Mouse (Mus musculus) hindbrain, embryonic 12.5 days (tissue): ENCODE results near the gene Rln1. TPM values are rescaled to one million over a fixed set of nuclear protein-coding genes. Genes with fewer than 3 reads are reported as not detected.

Experiments
- ATAC-seq: fragments of 200-750 bp; cut with Nextera tagmentation; 2 replicates; pipeline ENCODE4 v1.8.0; 2017; ENCODE audit warnings: moderate TSS enrichment; ENCODE audit not compliant: low FRiP score
- H3K27ac ChIP-seq: fragments of 300-500 bp; sonication (generic); 2 replicates; pipeline ENCODE4 v1.5.1; 2016; ENCODE audit warnings: mild to moderate bottlenecking
- H3K27me3 ChIP-seq: fragments of 300-500 bp; sonication (generic); 2 replicates; pipeline ENCODE4 v1.6.1; 2016; ENCODE audit warnings: mild to moderate bottlenecking
- H3K36me3 ChIP-seq: fragments of 300-500 bp; sonication (generic); 2 replicates; pipeline ENCODE4 v1.6.1; 2016; ENCODE audit warnings: mild to moderate bottlenecking
- H3K4me1 ChIP-seq: fragments of 300-500 bp; sonication (generic); 2 replicates; pipeline ENCODE4 v1.6.1; 2016
- H3K4me2 ChIP-seq: fragments of 300-500 bp; sonication (generic); replicated peaks from 2 replicates; pipeline ENCODE4 v1.6.1; 2016; ENCODE audit warnings: mild to moderate bottlenecking
- H3K4me3 ChIP-seq: fragments of 300-500 bp; sonication (generic); 2 replicates; pipeline ENCODE4 v1.5.1; 2016; ENCODE audit warnings: mild to moderate bottlenecking
- H3K9ac ChIP-seq: fragments of 300-500 bp; sonication (generic); 2 replicates; pipeline ENCODE4 v1.6.1; 2016; ENCODE audit warnings: mild to moderate bottlenecking, moderate library complexity
- H3K9me3 ChIP-seq: fragments of 300-500 bp; sonication (generic); replicated peaks from 2 replicates; pipeline ENCODE4 v1.6.1; 2016; ENCODE audit warnings: mild to moderate bottlenecking
- WGBS: fragments of 180-500 bp; shearing (Covaris S2); methylation state at CpG from one replicate; pipeline ENCODE4 v1.1.7; 2016; 5-methylcytosine and 5-hydroxymethylcytosine counted together
- polyA plus RNA-seq: library from polyadenylated mRNA; unstranded; fragments of >200 nt; fragmentation: Nextera tagmentation; extraction: Ambion mirVana; gene quantifications from 2 replicates; pipeline ENCODE4 v1.2.1, GENCODE M21; 2016

The Rln1 gene
- polyA plus RNA-seq, 1 experiment from 2014 or later: 1.3 TPM

- Histone ChIP-seq H3K9me3 (no peaks in the 10 kb centered on the region), H3K4me2 (no peak overlapping the region), H3K27me3 (peaks cover 5% of the 10 kb centered on the region; the same call in 1 of the 2 replicates), H3K9ac (no peak overlapping the region), H3K4me1 (peaks cover 6% of the 10 kb centered on the region), H3K4me3 (no peak overlapping the region), H3K36me3 (no peaks in the 10 kb centered on the region), H3K27ac (no peak overlapping the region)
- no peak for ATAC-seq
- WGBS: 75% methylated on average over 8 of the region's 8 CpGs
These were observed 10.9 kb downstream of the Rln1 start for GRCm38 (mm10) chr19:29323416-29324049.

DNA sequence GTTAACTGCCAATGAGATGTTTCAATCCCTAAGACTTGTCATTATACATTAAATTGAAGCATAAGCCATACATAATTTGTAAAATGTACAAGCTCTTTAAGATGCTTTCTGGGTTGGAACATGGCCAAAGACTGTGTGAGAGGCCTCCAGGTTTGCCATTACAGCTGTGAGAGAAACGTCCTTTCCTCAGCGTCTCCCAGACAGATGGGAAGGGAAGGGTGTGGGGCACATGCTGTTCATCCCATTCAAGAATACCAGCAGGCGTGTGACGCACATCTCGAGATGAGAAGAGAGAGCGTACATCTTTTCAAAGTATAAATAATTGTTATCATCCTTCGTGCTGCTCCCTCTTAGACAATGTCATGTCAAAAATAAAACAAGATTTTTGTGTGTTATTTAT, 21.8 kb downstream of the Rln1 start:
- H3K9ac ChIP-seq: no peak overlapping the region
- peaks cover 36% of the 10 kb centered on the region for H3K36me3 ChIP-seq
- WGBS: 52% methylated on average over 7 of the region's 7 CpGs
- no peak overlapping the region for H3K27ac ChIP-seq
- no peak for ATAC-seq
- no peaks in the 10 kb centered on the region for H3K27me3 ChIP-seq
- peaks cover 17% of the 10 kb centered on the region for H3K9me3 ChIP-seq
- H3K4me3 ChIP-seq: no peak overlapping the region
- no peak overlapping the region for H3K4me2 ChIP-seq
- no peaks in the 10 kb centered on the region for H3K4me1 ChIP-seq

DNA sequence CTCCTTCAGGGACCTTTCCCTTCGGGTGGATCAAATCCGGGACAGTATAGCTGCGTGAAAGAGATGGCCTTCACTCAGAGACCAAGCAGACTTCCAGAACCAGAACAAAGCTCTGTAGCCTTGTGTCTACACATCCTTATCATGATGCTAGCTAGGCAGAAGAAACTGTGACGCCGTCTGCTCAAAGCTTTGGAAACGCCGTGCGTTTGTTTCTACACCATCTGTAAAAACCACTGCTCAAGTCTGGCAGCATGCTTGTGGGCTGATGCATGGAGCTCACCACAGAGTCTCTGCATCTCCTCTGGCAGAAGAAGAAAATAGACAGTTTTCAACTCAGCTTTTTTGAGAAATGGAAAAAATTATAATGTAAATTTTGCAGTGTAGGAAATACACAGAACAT, 22.7 kb downstream of the Rln1 start:
- Histone ChIP-seq H3K9ac (no peak overlapping the region), H3K4me2 (no peak overlapping the region), H3K4me1 (no peaks in the 10 kb centered on the region), H3K9me3 (peaks cover 12% of the 10 kb centered on the region; the same call in 1 of the 2 replicates), H3K36me3 (peaks cover 36% of the 10 kb centered on the region), H3K4me3 (no peak overlapping the region), H3K27ac (no peak overlapping the region), H3K27me3 (no peaks in the 10 kb centered on the region)
- WGBS: 91% methylated on average over 8 of the region's 8 CpGs
- no peak for ATAC-seq

DNA sequence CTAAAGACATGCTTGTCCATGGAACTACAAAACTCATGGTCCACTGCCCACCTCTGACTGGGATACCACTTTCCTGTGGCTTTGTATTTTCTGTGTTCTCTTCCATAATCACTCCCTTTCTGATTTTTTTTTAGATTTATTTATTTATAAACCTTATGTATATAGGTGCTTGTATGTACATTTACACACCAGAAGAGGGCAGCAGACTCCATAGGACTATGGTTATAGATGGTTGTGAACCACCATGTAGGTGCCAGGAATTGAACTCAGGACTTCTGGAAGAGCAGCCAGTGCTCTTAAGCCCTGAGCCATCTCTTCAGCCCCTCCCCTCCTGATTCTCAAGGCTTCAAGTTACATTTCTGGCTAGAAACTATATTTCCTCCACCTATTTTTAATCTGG, 25.6 kb downstream of the Rln1 start:
- H3K9me3 ChIP-seq: no peaks in the 10 kb centered on the region
- H3K36me3 ChIP-seq: peaks cover 33% of the 10 kb centered on the region
- no peak overlapping the region for H3K4me2 ChIP-seq
- no peaks in the 10 kb centered on the region for H3K4me1 ChIP-seq
- no peak overlapping the region for H3K4me3 ChIP-seq
- H3K27ac ChIP-seq: no peak overlapping the region
- no peak overlapping the region for H3K9ac ChIP-seq
- ATAC-seq: no peak
- H3K27me3 ChIP-seq: no peaks in the 10 kb centered on the region

DNA sequence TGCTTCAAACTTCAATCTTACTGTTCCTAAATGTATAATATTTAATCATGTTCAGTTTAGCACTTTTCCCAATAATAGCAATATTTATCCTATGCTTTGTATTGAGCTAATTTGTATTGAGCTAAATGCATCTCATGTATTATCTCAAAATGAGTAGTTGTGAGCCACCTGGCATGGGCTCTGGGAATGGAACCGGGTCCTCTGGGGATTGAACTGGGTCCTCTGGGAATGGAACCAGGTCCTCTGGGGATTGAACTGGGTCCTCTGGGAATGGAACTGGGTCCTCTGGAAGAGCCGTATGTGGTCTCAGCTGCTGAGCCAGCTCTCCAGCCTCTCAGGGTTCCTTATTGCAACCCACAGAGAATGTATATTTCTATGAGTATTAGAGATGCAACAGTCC, 32.4 kb downstream of the Rln1 start:
- Histone ChIP-seq H3K9ac (no peak overlapping the region), H3K4me3 (no peak overlapping the region), H3K36me3 (peaks cover 44% of the 10 kb centered on the region), H3K9me3 (no peaks in the 10 kb centered on the region), H3K4me1 (no peaks in the 10 kb centered on the region), H3K4me2 (no peak overlapping the region), H3K27me3 (no peaks in the 10 kb centered on the region), H3K27ac (no peak overlapping the region)
- ATAC-seq: no peak
- whole genome bisulfite sequencing: 90% methylated on average over 2 of the region's 2 CpGs

GRCm38 (mm10) chr19:29300919-29301318, 33.6 kb downstream of the Rln1 start:
- peaks cover 44% of the 10 kb centered on the region for H3K36me3 ChIP-seq
- WGBS: 91% methylated on average over 13 of the region's 13 CpGs
- no peak overlapping the region for H3K27ac ChIP-seq
- H3K27me3 ChIP-seq: no peaks in the 10 kb centered on the region
- no peaks in the 10 kb centered on the region for H3K4me1 ChIP-seq
- no peak overlapping the region for H3K4me2 ChIP-seq
- H3K9me3 ChIP-seq: no peaks in the 10 kb centered on the region
- no peak overlapping the region for H3K9ac ChIP-seq
- ATAC-seq: no peak
- no peak overlapping the region for H3K4me3 ChIP-seq

- Histone ChIP-seq H3K27ac (no peak overlapping the region), H3K4me1 (no peaks in the 10 kb centered on the region), H3K4me3 (no peak overlapping the region), H3K4me2 (no peak overlapping the region), H3K36me3 (peaks cover 38% of the 10 kb centered on the region), H3K27me3 (no peaks in the 10 kb centered on the region), H3K9ac (no peak overlapping the region), H3K9me3 (no peaks in the 10 kb centered on the region)
- no peak for ATAC-seq
- WGBS: 98% methylated on average over 1 of the region's 1 CpGs
These were observed 37.1 kb downstream of the Rln1 start for GRCm38 (mm10) chr19:29297366-29297765.

- no peaks in the 10 kb centered on the region for H3K4me1 ChIP-seq
- no peak overlapping the region for H3K9ac ChIP-seq
- H3K4me2 ChIP-seq: no peak overlapping the region
- peaks cover 48% of the 10 kb centered on the region for H3K36me3 ChIP-seq
- no peaks in the 10 kb centered on the region for H3K27me3 ChIP-seq
- no peak overlapping the region for H3K4me3 ChIP-seq
- no peak for ATAC-seq
- no peak overlapping the region for H3K27ac ChIP-seq
- no peaks in the 10 kb centered on the region for H3K9me3 ChIP-seq
These were observed 38.3 kb downstream of the Rln1 start for GRCm38 (mm10) chr19:29296166-29296565.

- Histone ChIP-seq H3K4me3 (no peak overlapping the region), H3K4me2 (no peak overlapping the region), H3K4me1 (no peaks in the 10 kb centered on the region), H3K9ac (no peak overlapping the region), H3K27me3 (no peaks in the 10 kb centered on the region), H3K27ac (no peak overlapping the region), H3K36me3 (peaks cover 46% of the 10 kb centered on the region), H3K9me3 (no peaks in the 10 kb centered on the region)
- no peak for ATAC-seq
- 59% methylated on average over 2 of the region's 2 CpGs for WGBS
These were observed 39.7 kb downstream of the Rln1 start for GRCm38 (mm10) chr19:29294756-29295155.

- no peak overlapping the region for H3K27ac ChIP-seq
- peaks cover 41% of the 10 kb centered on the region for H3K36me3 ChIP-seq
These were observed 41.9 kb downstream of the Rln1 start for GRCm38 (mm10) chr19:29292546-29292945.

GRCm38 (mm10) chr19:29291532-29291931, 42.9 kb downstream of the Rln1 start:
- Histone ChIP-seq H3K4me2 (no peak overlapping the region), H3K9me3 (no peaks in the 10 kb centered on the region), H3K4me1 (no peaks in the 10 kb centered on the region), H3K27me3 (no peaks in the 10 kb centered on the region), H3K36me3 (peaks cover 40% of the 10 kb centered on the region), H3K4me3 (no peak overlapping the region), H3K27ac (no peak overlapping the region), H3K9ac (no peak overlapping the region)
- WGBS: 89% methylated on average over 14 of the region's 14 CpGs
- ATAC-seq: no peak

More at GRCm38 (mm10) chr19:29292546-29292945, 41.9 kb downstream of the Rln1 start:
- Histone ChIP-seq H3K27me3 (no peaks in the 10 kb centered on the region), H3K9me3 (no peaks in the 10 kb centered on the region), H3K4me1 (no peaks in the 10 kb centered on the region), H3K4me2 (no peak overlapping the region), H3K9ac (no peak overlapping the region), H3K4me3 (no peak overlapping the region)
- WGBS: 81% methylated on average over 4 of the region's 4 CpGs
- no peak for ATAC-seq

DNA sequence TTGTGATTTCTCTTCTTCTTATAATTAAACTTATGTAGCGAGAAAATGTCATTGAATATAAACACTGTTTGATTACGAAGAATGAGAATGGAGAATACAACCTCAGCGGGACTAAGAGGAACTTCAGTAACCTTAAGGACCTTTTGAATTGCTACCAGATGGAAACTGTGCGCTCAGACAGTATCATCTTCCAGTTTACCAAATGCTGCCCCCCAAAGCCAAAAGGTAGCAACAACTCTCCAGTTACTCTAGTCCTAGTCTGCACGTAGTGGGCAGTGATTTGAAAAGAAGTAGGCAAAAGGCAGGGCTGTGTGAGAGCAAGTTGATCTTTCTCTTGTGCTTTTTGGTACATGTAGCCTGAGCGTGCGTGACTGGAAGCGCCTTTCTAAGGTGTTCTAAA, 46.6 kb downstream of the Rln1 start:
- H3K9ac ChIP-seq: no peak overlapping the region
- peaks cover 42% of the 10 kb centered on the region for H3K36me3 ChIP-seq
- H3K27ac ChIP-seq: no peak overlapping the region
- H3K4me1 ChIP-seq: peaks cover 10% of the 10 kb centered on the region
- 66% methylated on average over 8 of the region's 8 CpGs for WGBS
- H3K4me2 ChIP-seq: no peak overlapping the region
- H3K9me3 ChIP-seq: no peaks in the 10 kb centered on the region
- ATAC-seq: no peak
- no peaks in the 10 kb centered on the region for H3K27me3 ChIP-seq
- no peak overlapping the region for H3K4me3 ChIP-seq

GRCm38 (mm10) chr19:29285451-29285869, 49.0 kb downstream of the Rln1 start:
- Histone ChIP-seq H3K27ac (peak overlapping the region; percentile 31), H3K9me3 (no peaks in the 10 kb centered on the region), H3K9ac (0 out of 2 replicates have a peak overlapping the region, but pooled peaks have one; percentile 13), H3K4me3 (no peak overlapping the region), H3K4me1 (peaks cover 10% of the 10 kb centered on the region), H3K4me2 (no peak overlapping the region), H3K27me3 (no peaks in the 10 kb centered on the region), H3K36me3 (peaks cover 23% of the 10 kb centered on the region; the same call in 1 of the 2 replicates)
- 22% methylated on average over 7 of the region's 7 CpGs for WGBS
- ATAC-seq: no peak; the same call in 1 of the 2 replicates
